Mouse (Mus musculus) inflammation-experienced regulatory T-cells, adult 16 weeks (primary cell): ENCODE results near the gene Sorl1. TPM values are rescaled to one million over a fixed set of nuclear protein-coding genes. Genes with fewer than 3 reads are reported as not detected.

Experiments
- polyA plus RNA-seq: library from polyadenylated mRNA; unstranded; fragments of 100-300 nt; shearing (Covaris generic); gene quantifications from one replicate; pipeline ENCODE4 v1.2.1, GENCODE M21; 2017

The Sorl1 gene
- polyA plus RNA-seq: 19.8 TPM

DNA sequence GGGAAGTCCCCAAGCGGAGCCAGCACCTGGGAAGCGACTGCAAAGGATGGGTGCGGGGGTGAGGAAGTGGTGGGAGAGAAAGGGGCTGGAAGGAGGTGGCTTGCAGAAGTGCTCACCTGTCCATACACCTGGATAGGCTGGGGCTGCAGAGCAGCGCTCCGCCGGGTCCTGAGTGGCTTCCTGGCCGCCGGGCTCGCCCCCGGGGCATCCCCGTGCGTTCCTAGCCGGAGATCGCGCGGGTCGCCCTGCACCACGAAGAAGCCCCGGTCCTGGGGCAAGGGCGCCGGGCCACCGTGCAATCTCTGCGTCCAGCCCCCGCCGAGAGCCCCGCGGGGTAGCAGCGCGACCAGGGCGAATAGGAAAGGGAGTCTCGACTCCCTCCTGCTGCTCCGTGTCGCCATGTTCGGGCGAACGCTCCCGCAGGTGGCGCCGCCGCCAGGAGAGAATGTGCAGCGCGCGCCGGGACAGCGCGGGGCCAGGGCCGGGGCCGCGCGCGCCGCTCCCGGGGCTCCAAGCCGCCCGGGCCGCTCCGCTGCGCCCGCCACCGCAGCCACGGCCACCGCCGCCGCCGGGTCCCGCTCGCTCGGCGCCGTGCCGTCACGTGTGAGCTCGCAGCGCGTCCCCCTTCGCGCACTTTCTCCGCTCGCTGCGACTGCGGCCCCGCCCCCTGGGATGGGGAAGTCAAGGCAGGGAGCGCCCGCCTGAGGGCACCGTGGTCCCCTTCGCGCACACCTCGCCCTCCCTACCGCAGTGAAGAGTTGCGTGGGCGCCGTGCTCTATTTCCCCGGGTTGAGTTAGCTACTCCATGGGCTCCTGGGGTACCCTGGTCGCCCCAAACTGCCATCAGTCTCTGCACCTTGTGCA, at the start of gene Sorl1:
Sorl1 (minus strand) TSS at position 585 of the 864 bp plus-strand sequence.

Other genes starting within 250 kb of the Sorl1 start
- gene Sc5d, start 140.0 kb upstream of the Sorl1 start, polyA plus RNA-seq: 91.8 TPM